Mouse (Mus musculus) bone marrow, adult 2 months (tissue): ENCODE measurements at regions not wholly inside any gene's neighbourhood (a gene's known extent, or its start where the extent isn't known, plus 50 kb on each side); places are given as distances from the start of the nearest gene placed in this dataset.
A peak's percentile ranks its signal among the peaks of the same experiment; 100 is the strongest.

Experiments used
- H3K27ac ChIP-seq: fragments of 200-500 bp; 2 replicates; pipeline ENCODE4 v1.5.1; 2012; ENCODE audit warnings: low read depth, mild to moderate bottlenecking, control low read depth, inconsistent platforms, low read length; ENCODE audit not compliant: control insufficient read depth, poor library complexity, insufficient read depth
- H3K4me1 ChIP-seq: fragments of 200-500 bp; 2 replicates; pipeline ENCODE4 v1.6.1; 2011; ENCODE audit warnings: low read length; ENCODE audit not compliant: control insufficient read depth, insufficient read depth
- H3K4me3 ChIP-seq: fragments of 200-500 bp; replicated peaks from 2 replicates; pipeline ENCODE3; 2011; ENCODE audit warnings: mild to moderate bottlenecking, low read depth, low read length, control low read depth; ENCODE audit not compliant: control insufficient read depth
- CTCF ChIP-seq: fragments of 200-500 bp; IDR thresholded peaks from 2 replicates; pipeline ENCODE4 v1.5.1; 2011; ENCODE audit warnings: low read length, control low read depth; ENCODE audit not compliant: control insufficient read depth, insufficient read depth
- POLR2A ChIP-seq: fragments of 200-500 bp; IDR thresholded peaks from 2 replicates; pipeline ENCODE4 v1.6.1; 2011; ENCODE audit warnings: low read depth, mild to moderate bottlenecking, control low read depth, low read length, borderline replicate concordance; ENCODE audit not compliant: control insufficient read depth
- WGBS: fragments of 180-500 bp; shearing (Covaris S2); methylation state at CpG from one replicate; pipeline ENCODE4 v1.1.7; 2018; 5-methylcytosine and 5-hydroxymethylcytosine counted together

GRCm38 (mm10) chr15:34775714-34776113 lies 418.0 kb upstream of the 9430069I07Rik start:
- WGBS = 0% methylated on average over 2 of the region's 2 CpGs
- TF ChIP-seq CTCF (no peak), POLR2A (no peak)
- Histone ChIP-seq H3K27ac (peak overlapping the region; percentile 34), H3K4me1 (peaks cover 2% of the 10 kb centered on the region), H3K4me3 (no peak overlapping the region)

GRCm38 (mm10) chr15:34751746-34752145 lies 394.1 kb upstream of the 9430069I07Rik start:
- Histone ChIP-seq H3K27ac (no peak overlapping the region), H3K4me1 (no peaks in the 10 kb centered on the region), H3K4me3 (no peak overlapping the region)
- 75% methylated on average over 2 of the region's 2 CpGs for WGBS
- TF ChIP-seq POLR2A (no peak), CTCF (no peak)

GRCm38 (mm10) chr15:34751021-34751420 lies 393.3 kb upstream of the 9430069I07Rik start:
- H3K4me3 ChIP-seq = no peak overlapping the region
- WGBS = 86% methylated on average over 2 of the region's 2 CpGs
- no peak for TF ChIP-seq CTCF
- TF ChIP-seq POLR2A = no peak
- no peak overlapping the region for H3K27ac ChIP-seq
- no peaks in the 10 kb centered on the region for H3K4me1 ChIP-seq

- TF ChIP-seq CTCF (no peak), POLR2A (no peak)
- no peak overlapping the region for H3K4me3 ChIP-seq
- H3K27ac ChIP-seq = no peak overlapping the region
- H3K4me1 ChIP-seq = no peaks in the 10 kb centered on the region
- 69% methylated on average over 4 of the region's 4 CpGs for WGBS
Measured at GRCm38 (mm10) chr15:34747111-34747510, 389.4 kb upstream of the 9430069I07Rik start.

GRCm38 (mm10) chr15:34743130-34743782 lies 385.6 kb upstream of the 9430069I07Rik start:
- TF ChIP-seq POLR2A (no peak), CTCF (peak; percentile 88)

GRCm38 (mm10) chr15:34741488-34741887 lies 383.8 kb upstream of the 9430069I07Rik start:
- 83% methylated on average over 4 of the region's 4 CpGs for WGBS
- TF ChIP-seq CTCF (no peak), POLR2A (no peak)
- Histone ChIP-seq H3K4me3 (no peak overlapping the region), H3K27ac (no peak overlapping the region), H3K4me1 (no peaks in the 10 kb centered on the region)

More at GRCm38 (mm10) chr15:34743130-34743782, 385.6 kb upstream of the 9430069I07Rik start:
- Histone ChIP-seq H3K27ac (no peak overlapping the region), H3K4me1 (no peaks in the 10 kb centered on the region), H3K4me3 (no peak overlapping the region)
- WGBS = 37% methylated on average over 15 of the region's 15 CpGs
